Mouse (Mus musculus) stomach, embryonic 14.5 days (tissue): ENCODE results near the gene Ppard. TPM values are rescaled to one million over a fixed set of nuclear protein-coding genes. Genes with fewer than 3 reads are reported as not detected.
"Not testable (repeated sequence)": the region's sequence is repeated elsewhere in the genome, so short reads cannot be mapped to it uniquely, and the experiment has no call there.

ENCODE experiments used
- ATAC-seq: fragments of 200-750 bp; cut with Nextera tagmentation; 2 replicates; pipeline ENCODE4 v1.8.0; 2017; ENCODE audit warnings: low read depth, moderate TSS enrichment; ENCODE audit not compliant: insufficient number of reproducible peaks, insufficient read depth, low FRiP score
- H3K27ac ChIP-seq: fragments of 300-500 bp; sonication (generic); 2 replicates; pipeline ENCODE4 v1.5.1; 2014; ENCODE audit warnings: mild to moderate bottlenecking, low read length, moderate library complexity, mixed read lengths
- H3K27me3 ChIP-seq: fragments of 300-500 bp; sonication (generic); 2 replicates; pipeline ENCODE4 v1.6.1; 2014; ENCODE audit warnings: low read length, control low read depth, mixed read lengths; ENCODE audit not compliant: control insufficient read depth, insufficient read depth
- H3K36me3 ChIP-seq: fragments of 300-500 bp; sonication (generic); 2 replicates; pipeline ENCODE4 v1.6.1; 2014; ENCODE audit warnings: mild to moderate bottlenecking, control low read depth, low read length, moderate library complexity, mixed read lengths; ENCODE audit not compliant: control insufficient read depth, insufficient read depth
- H3K4me1 ChIP-seq: fragments of 300-500 bp; sonication (generic); 2 replicates; pipeline ENCODE4 v1.6.1; 2014; ENCODE audit warnings: low read length, control low read depth, mixed read lengths; ENCODE audit not compliant: control insufficient read depth, insufficient read depth
- H3K4me2 ChIP-seq: fragments of 300-500 bp; sonication (generic); replicated peaks from 2 replicates; pipeline ENCODE4 v1.6.1; 2014; ENCODE audit warnings: low read depth, low read length, control low read depth
- H3K4me3 ChIP-seq: fragments of 300-500 bp; sonication (generic); 2 replicates; pipeline ENCODE4 v1.5.1; 2014; ENCODE audit warnings: low read depth, low read length, control low read depth
- H3K9ac ChIP-seq: fragments of 300-500 bp; sonication (generic); replicated peaks from 2 replicates; pipeline ENCODE4 v1.6.1; 2014; ENCODE audit warnings: low read depth, mild to moderate bottlenecking, control low read depth, low read length, moderate library complexity, mixed read lengths
- H3K9me3 ChIP-seq: fragments of 300-500 bp; sonication (generic); 2 replicates; pipeline ENCODE4 v1.6.1; 2016; ENCODE audit warnings: low read depth, low read length, control low read depth; ENCODE audit not compliant: control insufficient read depth
- WGBS: fragments of 180-500 bp; shearing (Covaris S2); extraction: QIAGEN DNeasy Blood & Tissue Kit; methylation state at CpG from one replicate; pipeline ENCODE4 v1.1.7; 2014; 5-methylcytosine and 5-hydroxymethylcytosine counted together
- polyA plus RNA-seq: library from polyadenylated mRNA; unstranded; fragments of >200 nt; fragmentation: Nextera tagmentation; extraction: Ambion mirVana; gene quantifications from 2 replicates; pipeline ENCODE4 v1.2.1, GENCODE M21; 2014

Ppard gene
- polyA plus RNA-seq, 1 experiment from 2014 or later = 3.4 TPM

GRCm38 (mm10) chr17:28321700-28322099 lies 89.2 kb downstream of the Ppard start:
- ATAC-seq = no peak
- H3K9ac ChIP-seq = no peak overlapping the region
- H3K9me3 ChIP-seq = no peaks in the 10 kb centered on the region
- H3K27me3 ChIP-seq = no peaks in the 10 kb centered on the region
- no peak overlapping the region for H3K4me2 ChIP-seq
- no peak overlapping the region for H3K27ac ChIP-seq
- H3K4me1 ChIP-seq = no peaks in the 10 kb centered on the region
- H3K36me3 ChIP-seq = peaks cover 27% of the 10 kb centered on the region
- WGBS = 84% methylated on average over 4 of the region's 4 CpGs
- no peak overlapping the region for H3K4me3 ChIP-seq

GRCm38 (mm10) chr17:28323786-28324185 lies 91.3 kb downstream of the Ppard start:
- 85% methylated on average over 8 of the region's 8 CpGs for WGBS
- no peak overlapping the region for H3K27ac ChIP-seq
- no peak overlapping the region for H3K4me2 ChIP-seq
- no peaks in the 10 kb centered on the region for H3K27me3 ChIP-seq
- no peaks in the 10 kb centered on the region for H3K9me3 ChIP-seq
- peaks cover 10% of the 10 kb centered on the region for H3K4me1 ChIP-seq
- H3K36me3 ChIP-seq = peaks cover 14% of the 10 kb centered on the region; the same call in 1 of the 2 replicates
- no peak overlapping the region for H3K9ac ChIP-seq
- ATAC-seq = no peak
- H3K4me3 ChIP-seq = no peak overlapping the region

- not testable (repeated sequence) for H3K27me3 ChIP-seq, ATAC-seq, H3K4me2 ChIP-seq, H3K9ac ChIP-seq, H3K27ac ChIP-seq, H3K4me3 ChIP-seq, H3K9me3 ChIP-seq, H3K4me1 ChIP-seq
- peaks cover 11% of the 10 kb centered on the region; the same call in 1 of the 2 replicates for H3K36me3 ChIP-seq
- WGBS = 94% methylated on average over 7 of the region's 7 CpGs
Measured at GRCm38 (mm10) chr17:28324416-28324815, 91.9 kb downstream of the Ppard start.

- Histone ChIP-seq H3K36me3 (peaks cover 19% of the 10 kb centered on the region), H3K9me3 (no peaks in the 10 kb centered on the region), H3K27ac (no peak overlapping the region), H3K4me1 (peaks cover 13% of the 10 kb centered on the region), H3K27me3 (no peaks in the 10 kb centered on the region), H3K4me2 (no peak overlapping the region), H3K4me3 (no peak overlapping the region), H3K9ac (no peak overlapping the region)
- 92% methylated on average over 8 of the region's 8 CpGs for WGBS
- ATAC-seq = no peak
Measured at GRCm38 (mm10) chr17:28325751-28326150, 93.3 kb downstream of the Ppard start.

GRCm38 (mm10) chr17:28326951-28327350 lies 94.5 kb downstream of the Ppard start:
- Histone ChIP-seq H3K36me3 (peaks cover 23% of the 10 kb centered on the region), H3K9ac (no peak overlapping the region), H3K27ac (no peak overlapping the region), H3K4me1 (peaks cover 13% of the 10 kb centered on the region), H3K27me3 (no peaks in the 10 kb centered on the region), H3K4me2 (no peak overlapping the region), H3K4me3 (no peak overlapping the region), H3K9me3 (no peaks in the 10 kb centered on the region)
- ATAC-seq = no peak
- WGBS = 82% methylated on average over 3 of the region's 3 CpGs

GRCm38 (mm10) chr17:28327673-28328325 lies 95.3 kb downstream of the Ppard start:
- H3K4me1 ChIP-seq = peaks cover 20% of the 10 kb centered on the region
- H3K27ac ChIP-seq = peak overlapping the region; percentile 97
- H3K4me3 ChIP-seq = peak overlapping the region; percentile 93
- H3K9me3 ChIP-seq = no peaks in the 10 kb centered on the region
- H3K27me3 ChIP-seq = no peaks in the 10 kb centered on the region
- H3K36me3 ChIP-seq = peaks cover 31% of the 10 kb centered on the region
- ATAC-seq = peak; percentile 20; the same call in 1 of the 2 replicates
- H3K4me2 ChIP-seq = peak overlapping the region; percentile 47
- 5% methylated on average over 22 of the region's 22 CpGs for WGBS
- H3K9ac ChIP-seq = peak overlapping the region; percentile 45

GRCm38 (mm10) chr17:28328366-28328928 lies 95.9 kb downstream of the Ppard start, which contains the start of gene Rpl10a:
Gene Rpl10a (plus strand): TSS chr17:28328471.
- under 1% methylated on average over 63 of the region's 67 CpGs for WGBS
- Histone ChIP-seq H3K4me2 (peak within 1 kb of the TSS; percentile 97), H3K27ac (peak within 1 kb of the TSS; percentile 97), H3K36me3 (peaks cover 37% of the 10 kb centered on the region), H3K4me3 (peak within 1 kb of the TSS; percentile 93), H3K27me3 (no peaks in the 10 kb centered on the region), H3K9me3 (no peaks in the 10 kb centered on the region), H3K9ac (peak within 1 kb of the TSS; percentile 99), H3K4me1 (peaks cover 27% of the 10 kb centered on the region)
- ATAC-seq = peak; percentile 85

- H3K4me3 ChIP-seq = peak overlapping the region; percentile 93
- H3K9me3 ChIP-seq = no peaks in the 10 kb centered on the region
- H3K4me1 ChIP-seq = peaks cover 31% of the 10 kb centered on the region
- H3K9ac ChIP-seq = peak overlapping the region; percentile 99
- H3K27ac ChIP-seq = peak overlapping the region; percentile 97
- H3K27me3 ChIP-seq = no peaks in the 10 kb centered on the region
- no peak; the same call in 1 of the 2 replicates for ATAC-seq
- WGBS = under 1% methylated on average over 25 of the region's 25 CpGs
- peaks cover 38% of the 10 kb centered on the region for H3K36me3 ChIP-seq
- peak overlapping the region; percentile 97 for H3K4me2 ChIP-seq
Measured at GRCm38 (mm10) chr17:28328946-28329345, 96.4 kb downstream of the Ppard start.
